Mouse (Mus musculus) mouse embryonic stem cell (cell line): ENCODE measurements around the gene Fam19a3.
"Not testable (repeated sequence)": the region's sequence is repeated elsewhere in the genome, so short reads cannot be mapped to it uniquely, and the experiment has no call there.

Experiments used
- in situ Hi-C, 2 experiments: fragments of 300-500 bp; cut with MboI; formaldehyde crosslinking; loops; 1 replicate in 1 of 2; 3 replicates in 1 of 2; pipeline ENCODE4 v1.14.3; 2019 to 2020; ENCODE audit warnings: low sequenced_read_pairs in 2 of 2, low pct_unique_long_range_greater_than_20kb in 1 of 2, mixed read lengths in 1 of 2; ENCODE audit not compliant: unreplicated experiment in 1 of 2

Fam19a3 gene

DNA sequence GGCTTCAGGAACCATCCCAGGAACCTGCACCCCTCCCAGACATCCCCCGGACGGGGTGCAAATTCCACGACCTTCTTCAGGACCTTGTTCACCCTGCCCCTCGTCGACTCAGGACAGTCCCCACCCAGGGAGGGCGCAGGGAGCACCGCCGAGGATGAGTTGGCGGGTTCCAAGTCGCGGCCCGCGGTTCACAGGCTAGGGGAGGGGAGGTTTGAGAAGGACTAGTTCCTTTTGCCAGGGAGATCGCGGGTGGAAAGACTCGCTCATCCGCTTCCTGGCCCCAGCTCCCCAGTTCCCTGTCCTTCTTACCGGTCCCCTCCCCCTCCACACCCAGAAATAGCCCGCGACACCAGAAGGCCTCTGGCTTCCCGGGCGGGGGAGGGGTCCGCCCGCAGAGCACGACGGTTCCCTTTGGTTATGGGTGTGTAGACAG lies at the start of gene Fam19a3:
TSS of gene Fam19a3 (minus strand) at position 370 of the 433 bp plus-strand sequence.
- in situ Hi-C loops, result loop anchor here in 1 of 2 experiments (25.0 kb wide), 1 partner anchor 181 kb away; the partner anchor contains the start of gene Wnt2b

GRCm38 (mm10) chr3:104822413-104822812 lies 40.8 kb upstream of the Fam19a3 start:
- in situ Hi-C loops, result no loop called here

DNA sequence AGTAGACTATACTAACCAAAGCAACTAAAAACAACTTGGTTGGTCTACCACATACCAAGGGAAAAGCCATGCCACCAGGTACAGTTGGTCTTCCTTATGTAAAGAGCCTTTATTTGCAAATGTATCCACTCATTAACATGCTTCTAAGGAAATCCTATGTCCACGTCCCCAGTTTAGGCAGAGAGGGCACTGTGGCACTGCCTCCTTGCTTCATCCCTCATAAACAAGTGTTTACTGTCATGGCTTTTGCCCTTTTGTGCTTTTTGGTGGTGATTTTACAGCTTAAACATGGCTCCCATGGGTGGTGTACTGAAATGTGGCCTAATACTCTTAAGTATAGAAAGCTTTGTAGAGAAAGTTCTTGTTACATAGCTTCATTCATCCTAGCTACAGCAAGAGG lies 38.8 kb upstream of the Fam19a3 start:
- in situ Hi-C loops, result no loop called here

GRCm38 (mm10) chr3:104818749-104819134 lies 37.1 kb upstream of the Fam19a3 start:
- in situ Hi-C loops, result no loop called here

DNA sequence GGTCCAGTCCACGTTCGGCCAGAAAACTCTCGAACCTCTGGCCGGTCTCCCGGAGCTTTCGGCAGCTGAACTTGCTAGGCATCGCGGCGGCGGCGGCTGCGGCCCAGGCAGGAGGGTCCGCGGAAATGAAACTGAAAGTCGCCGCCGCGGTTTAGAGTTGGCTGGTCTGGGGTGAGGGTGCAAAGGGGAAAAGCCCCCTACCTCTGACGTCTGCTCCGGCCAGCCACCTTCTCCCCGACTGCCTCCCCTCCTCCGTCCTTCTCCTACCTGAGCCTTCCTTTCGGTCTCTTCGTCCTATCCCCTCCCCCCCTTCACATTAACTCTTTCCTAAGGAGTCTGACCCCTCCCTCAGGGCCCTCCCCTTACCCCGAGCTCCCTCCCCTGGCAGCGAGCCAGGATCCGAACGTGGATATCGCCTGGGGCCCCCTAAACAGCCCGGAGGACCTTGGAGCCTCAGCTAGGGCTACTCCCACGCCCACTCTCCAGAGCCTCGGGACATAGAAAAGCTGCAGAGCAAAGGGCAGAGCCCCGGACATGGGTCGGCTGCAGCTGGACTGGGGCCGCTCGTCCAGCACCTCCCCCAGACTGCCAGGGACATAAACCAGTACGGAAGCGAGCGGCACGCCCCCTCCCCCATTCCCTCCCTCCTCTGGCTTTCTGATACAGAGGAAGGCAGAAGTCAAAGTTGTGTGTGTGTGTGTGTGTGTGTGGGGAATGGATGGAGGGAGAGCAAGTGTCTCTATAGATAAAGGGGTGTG lies 36.5 kb upstream of the Fam19a3 start, which contains the start of gene Mov10:
TSS of gene Mov10 (minus strand) at position 573 of the 758 bp plus-strand sequence.
- in situ Hi-C loops, result no loop called here

GRCm38 (mm10) chr3:104817481-104817990 lies 35.9 kb upstream of the Fam19a3 start:
- in situ Hi-C loops, result no loop called here

DNA sequence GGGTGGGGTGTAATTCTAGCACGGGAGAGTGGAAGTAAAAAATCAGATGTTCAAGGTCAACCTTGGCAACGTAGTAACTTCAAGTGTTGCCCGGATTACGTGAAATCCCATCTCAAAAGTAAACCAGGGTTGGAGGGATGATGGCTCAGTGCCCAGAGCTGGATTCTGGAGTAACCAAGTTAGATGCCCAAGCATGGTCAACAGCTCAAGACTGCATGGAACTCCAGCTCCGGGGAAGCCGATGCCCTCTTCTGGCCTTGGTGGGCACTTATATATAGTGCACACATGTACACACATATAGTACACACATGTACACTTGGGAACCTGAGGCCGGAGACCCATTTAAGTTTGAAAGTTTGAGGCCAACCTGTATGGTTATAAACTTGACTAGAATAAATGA lies 34.5 kb upstream of the Fam19a3 start:
- in situ Hi-C loops, result no loop called here

DNA sequence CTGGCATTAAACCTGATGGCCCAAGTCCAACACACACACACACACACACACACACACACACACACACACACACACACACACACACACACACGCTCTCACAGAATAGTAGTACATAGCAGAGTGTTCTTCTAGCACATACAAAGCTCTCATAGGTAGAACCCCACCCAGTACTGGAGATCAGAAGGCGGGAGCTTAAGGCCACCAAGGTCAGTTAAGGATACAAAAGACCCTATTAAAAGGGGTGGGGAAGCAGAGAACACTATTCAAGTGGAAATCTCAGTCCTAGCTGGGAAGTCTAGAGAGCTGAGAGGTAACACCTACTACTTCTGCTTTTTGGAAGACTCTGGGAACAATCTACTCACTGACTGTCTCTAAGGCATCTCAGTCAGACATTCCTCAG lies 33.7 kb upstream of the Fam19a3 start:
- in situ Hi-C loops, result no loop called here

GRCm38 (mm10) chr3:104814746-104815145 lies 33.1 kb upstream of the Fam19a3 start:
- in situ Hi-C loops, result no loop called here

DNA sequence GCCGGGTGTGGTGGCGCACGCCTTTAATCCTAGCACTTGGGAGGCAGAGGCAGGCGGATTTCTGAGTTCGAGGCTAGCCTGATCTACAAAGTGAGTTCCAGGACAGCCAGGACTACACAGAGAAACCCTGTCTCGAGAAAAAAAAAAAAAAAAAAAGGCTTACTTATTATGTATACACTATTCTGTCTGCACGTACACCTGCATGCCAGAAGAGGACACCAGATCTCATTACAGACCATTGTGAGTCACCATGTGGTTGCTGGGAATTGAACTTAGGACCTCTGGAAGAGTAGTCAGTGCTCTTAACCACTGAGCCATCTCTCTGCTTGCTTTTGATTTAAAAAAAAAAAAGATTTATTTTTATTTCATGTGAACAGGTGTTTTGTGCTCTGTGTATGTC lies 31.6 kb upstream of the Fam19a3 start:
- in situ Hi-C loops, result not testable (repeated sequence)

- in situ Hi-C loops, result no loop called here
Observed at GRCm38 (mm10) chr3:104812254-104812653, 30.6 kb upstream of the Fam19a3 start.

GRCm38 (mm10) chr3:104811752-104812151 lies 30.1 kb upstream of the Fam19a3 start:
- in situ Hi-C loops, result no loop called here

DNA sequence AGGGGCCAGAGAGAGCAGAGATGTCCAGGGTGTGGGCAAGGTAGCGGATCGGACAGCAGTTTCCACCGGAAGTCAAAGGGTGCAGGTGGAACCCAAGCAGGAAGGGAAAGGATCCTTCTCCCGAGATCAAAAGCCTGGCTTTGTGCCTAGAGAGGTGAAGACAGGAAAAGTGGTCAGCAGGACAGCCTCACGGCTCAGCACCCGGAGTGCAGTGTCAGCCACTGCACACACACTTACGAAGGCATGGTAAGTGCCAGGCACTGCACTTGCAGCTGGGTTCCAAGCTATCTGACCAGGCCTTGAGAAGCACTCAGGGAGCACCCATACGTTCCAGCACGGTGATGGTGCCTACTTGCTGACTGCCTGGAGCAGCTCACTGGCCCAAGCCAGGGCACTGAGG lies 23.9 kb upstream of the Fam19a3 start:
- in situ Hi-C loops, result no loop called here

GRCm38 (mm10) chr3:104804312-104804711 lies 22.7 kb upstream of the Fam19a3 start:
- in situ Hi-C loops, result no loop called here

DNA sequence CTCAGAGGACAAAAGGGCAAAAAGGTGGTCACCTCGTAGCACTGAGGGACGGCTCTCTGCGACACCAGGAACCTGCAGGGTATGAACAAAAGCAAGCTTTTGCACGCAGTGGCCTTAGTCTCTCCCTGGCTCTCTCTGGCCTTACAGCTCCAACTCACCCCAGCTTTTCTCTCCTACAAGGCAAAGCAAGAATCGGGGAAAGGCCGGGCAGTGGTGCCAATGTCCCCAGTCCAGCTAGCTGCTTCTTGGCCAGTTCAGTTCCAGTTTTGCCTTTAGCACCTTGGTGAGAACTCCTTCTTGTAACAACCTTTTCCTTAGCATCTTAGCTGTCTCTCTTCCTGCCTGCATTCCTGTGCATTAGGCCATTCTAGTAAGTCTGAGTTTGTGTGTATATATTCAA lies 19.8 kb upstream of the Fam19a3 start:
- in situ Hi-C loops, result no loop called here

- in situ Hi-C loops, result no loop called here
Observed at GRCm38 (mm10) chr3:104800681-104801080, 19.0 kb upstream of the Fam19a3 start.

DNA sequence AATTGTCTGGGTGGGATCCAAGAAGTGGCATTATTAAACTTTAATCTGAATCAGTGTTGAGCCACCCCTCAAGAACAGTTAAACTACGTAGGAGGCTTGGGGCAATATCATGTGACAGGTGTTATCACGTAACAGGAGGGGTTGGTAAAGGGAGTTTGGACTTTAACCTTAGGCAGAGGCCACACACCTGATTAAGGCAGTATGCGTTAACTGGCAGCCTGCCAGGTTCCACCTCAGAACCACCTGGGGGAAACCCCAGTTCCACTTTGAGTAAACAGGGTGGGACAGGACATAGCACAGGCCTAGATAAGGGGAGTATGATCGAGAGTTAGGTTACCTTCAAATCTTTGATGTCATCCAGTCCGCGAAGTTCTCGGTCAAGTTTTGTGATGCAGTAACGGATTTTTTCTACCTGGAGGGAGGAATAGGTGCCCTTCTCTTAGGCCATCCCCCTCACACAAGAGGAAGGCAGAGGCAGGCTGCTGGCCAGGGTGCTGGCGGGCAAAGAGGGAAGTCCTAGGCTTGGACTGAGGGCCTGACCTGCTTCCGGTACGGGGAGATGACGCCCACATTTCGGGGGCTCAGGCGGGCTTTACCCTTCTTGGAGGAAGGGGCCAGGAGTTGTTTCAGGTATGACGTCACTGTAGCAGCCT lies 14.9 kb upstream of the Fam19a3 start:
- in situ Hi-C loops, result loop anchor here in 1 of 2 experiments (25.0 kb wide), 1 partner anchor 166 kb away; the partner anchor contains the start of gene Wnt2b

GRCm38 (mm10) chr3:104795661-104796340 lies 14.2 kb upstream of the Fam19a3 start:
- in situ Hi-C loops, result loop anchor here in 1 of 2 experiments (25.0 kb wide), 1 partner anchor 166 kb away; the partner anchor contains the start of gene Wnt2b

- in situ Hi-C loops, result loop anchor here in 1 of 2 experiments (25.0 kb wide), 1 partner anchor 167 kb away; the partner anchor contains the start of gene Wnt2b
Observed at GRCm38 (mm10) chr3:104794953-104795470, 13.4 kb upstream of the Fam19a3 start.
